Mouse (Mus musculus) forebrain, embryonic 12.5 days (tissue): ENCODE data around the gene Efnb3. TPM values are rescaled to one million over a fixed set of nuclear protein-coding genes. Genes with fewer than 3 reads are reported as not detected.

Source experiments
- ATAC-seq: fragments of 200-750 bp; cut with Nextera tagmentation; 2 replicates; pipeline ENCODE4 v1.8.0; 2017; ENCODE audit warnings: moderate TSS enrichment; ENCODE audit not compliant: low FRiP score
- H3K27ac ChIP-seq: fragments of 300-500 bp; sonication (generic); 2 replicates; pipeline ENCODE4 v1.5.1; 2016; ENCODE audit warnings: mild to moderate bottlenecking
- H3K27me3 ChIP-seq: fragments of 300-500 bp; sonication (generic); 2 replicates; pipeline ENCODE4 v1.6.1; 2016; ENCODE audit warnings: mild to moderate bottlenecking
- H3K36me3 ChIP-seq: fragments of 300-500 bp; sonication (generic); replicated peaks from 2 replicates; pipeline ENCODE4 v1.6.1; 2016; ENCODE audit warnings: mild to moderate bottlenecking
- H3K4me1 ChIP-seq: fragments of 300-500 bp; sonication (generic); 2 replicates; pipeline ENCODE4 v1.6.1; 2016
- H3K4me2 ChIP-seq: fragments of 300-500 bp; sonication (generic); 2 replicates; pipeline ENCODE4 v1.6.1; 2016; ENCODE audit warnings: mild to moderate bottlenecking, moderate library complexity
- H3K4me3 ChIP-seq: fragments of 300-500 bp; sonication (generic); replicated peaks from 2 replicates; pipeline ENCODE4 v1.5.1; 2016; ENCODE audit warnings: mild to moderate bottlenecking
- H3K9ac ChIP-seq: fragments of 300-500 bp; sonication (generic); 2 replicates; pipeline ENCODE4 v1.6.1; 2016; ENCODE audit warnings: mild to moderate bottlenecking
- H3K9me3 ChIP-seq: fragments of 300-500 bp; sonication (generic); 2 replicates; pipeline ENCODE4 v1.6.1; 2016
- WGBS: fragments of 180-500 bp; shearing (Covaris S2); methylation state at CpG from one replicate; pipeline ENCODE4 v1.1.7; 2016; 5-methylcytosine and 5-hydroxymethylcytosine counted together
- polyA plus RNA-seq: library from polyadenylated mRNA; unstranded; fragments of >200 nt; fragmentation: Nextera tagmentation; extraction: Ambion mirVana; gene quantifications from 2 replicates; pipeline ENCODE4 v1.2.1, GENCODE M21; 2016

Gene Efnb3
- polyA plus RNA-seq, 1 experiment from 2014 or later: 63.7 TPM

GRCm38 (mm10) chr11:69581147-69581688 is 21.2 kb upstream of the Efnb3 start:
- Histone ChIP-seq H3K9me3 (no peaks in the 10 kb centered on the region), H3K4me3 (peak overlapping the region; percentile 79), H3K4me2 (peak overlapping the region; percentile 71), H3K4me1 (peaks cover 39% of the 10 kb centered on the region), H3K27me3 (no peaks in the 10 kb centered on the region), H3K36me3 (peaks cover 8% of the 10 kb centered on the region), H3K27ac (peak overlapping the region; percentile 95), H3K9ac (peak overlapping the region; percentile 67)
- ATAC-seq: peak; percentile 83
- WGBS: under 1% methylated on average over 36 of the region's 36 CpGs

DNA sequence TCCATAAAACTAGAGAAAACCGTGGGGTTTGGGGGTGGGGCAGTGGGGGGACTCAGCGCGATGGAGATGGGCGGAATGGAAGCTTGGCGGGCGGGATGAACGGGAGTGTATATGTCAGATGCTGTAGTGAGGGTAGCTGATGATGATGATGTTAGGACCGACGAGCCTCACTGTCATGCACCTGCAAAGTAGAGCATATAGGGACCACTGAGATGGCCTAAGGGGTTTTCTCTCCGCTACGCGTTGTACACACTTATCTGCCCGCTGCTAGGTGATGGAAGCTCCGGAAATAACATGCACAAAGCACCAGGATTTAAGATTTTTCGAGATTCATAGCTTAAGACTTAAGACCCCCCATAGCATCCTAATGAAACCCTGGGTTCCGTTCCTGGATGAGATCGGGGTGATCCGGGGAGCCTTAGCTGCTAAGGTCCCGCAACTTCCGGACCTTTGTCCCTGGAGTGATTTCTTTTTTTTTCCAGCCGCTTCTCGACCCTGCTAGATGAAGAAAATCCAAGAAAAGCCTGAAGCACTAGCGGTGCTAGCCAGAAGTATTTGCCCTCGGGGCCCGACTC is 20.7 kb upstream of the Efnb3 start:
- Histone ChIP-seq H3K27ac (peak overlapping the region; percentile 95), H3K36me3 (peaks cover 12% of the 10 kb centered on the region), H3K27me3 (no peaks in the 10 kb centered on the region), H3K4me3 (peak overlapping the region; percentile 79), H3K9ac (peak overlapping the region; percentile 67), H3K4me2 (peak overlapping the region; percentile 71), H3K9me3 (no peaks in the 10 kb centered on the region), H3K4me1 (peaks cover 43% of the 10 kb centered on the region)
- peak; percentile 6; the same call in 1 of the 2 replicates for ATAC-seq
- whole genome bisulfite sequencing: under 1% methylated on average over 25 of the region's 25 CpGs

GRCm38 (mm10) chr11:69580091-69580514 is 20.1 kb upstream of the Efnb3 start, which contains the start of the genes Wrap53 and Trp53:
TSS of gene Wrap53 (minus strand) at chr11:69580255.
TSS of gene Trp53 (plus strand) at chr11:69580359.
- H3K9me3 ChIP-seq: no peaks in the 10 kb centered on the region
- H3K9ac ChIP-seq: peak within 1 kb of the TSS; percentile 90
- H3K4me2 ChIP-seq: peak within 1 kb of the TSS; percentile 84
- peak; percentile 64 for ATAC-seq
- WGBS: 0% methylated on average over 13 of the region's 13 CpGs
- no peaks in the 10 kb centered on the region for H3K27me3 ChIP-seq
- H3K4me1 ChIP-seq: peaks cover 48% of the 10 kb centered on the region
- H3K27ac ChIP-seq: peak within 1 kb of the TSS; percentile 95
- peak within 1 kb of the TSS; percentile 79 for H3K4me3 ChIP-seq
- H3K36me3 ChIP-seq: peaks cover 12% of the 10 kb centered on the region

- H3K4me3 ChIP-seq: peak overlapping the region; percentile 79
- 2% methylated on average over 39 of the region's 39 CpGs for WGBS
- peaks cover 53% of the 10 kb centered on the region for H3K4me1 ChIP-seq
- H3K27ac ChIP-seq: peak overlapping the region; percentile 95
- peak; percentile 89 for ATAC-seq
- H3K9ac ChIP-seq: peak overlapping the region; percentile 90
- H3K4me2 ChIP-seq: peak overlapping the region; percentile 84
- H3K36me3 ChIP-seq: peaks cover 14% of the 10 kb centered on the region
- no peaks in the 10 kb centered on the region for H3K9me3 ChIP-seq
- H3K27me3 ChIP-seq: no peaks in the 10 kb centered on the region
Measured at GRCm38 (mm10) chr11:69579128-69580017, 19.4 kb upstream of the Efnb3 start.

- Histone ChIP-seq H3K9ac (peak overlapping the region; percentile 90), H3K4me3 (peak overlapping the region; percentile 79), H3K4me2 (peak overlapping the region; percentile 84), H3K27me3 (no peaks in the 10 kb centered on the region), H3K36me3 (peaks cover 20% of the 10 kb centered on the region), H3K4me1 (peaks cover 50% of the 10 kb centered on the region), H3K9me3 (no peaks in the 10 kb centered on the region), H3K27ac (no peak overlapping the region)
- no peak for ATAC-seq
- 15% methylated on average over 15 of the region's 15 CpGs for WGBS
Measured at GRCm38 (mm10) chr11:69578301-69578700, 18.3 kb upstream of the Efnb3 start.

GRCm38 (mm10) chr11:69576307-69576706 is 16.3 kb upstream of the Efnb3 start:
- Histone ChIP-seq H3K27ac (no peak overlapping the region), H3K9me3 (no peaks in the 10 kb centered on the region), H3K4me1 (peaks cover 41% of the 10 kb centered on the region), H3K4me2 (peak overlapping the region; percentile 6; the same call in 1 of the 2 replicates), H3K27me3 (no peaks in the 10 kb centered on the region), H3K9ac (no peak overlapping the region), H3K36me3 (peaks cover 37% of the 10 kb centered on the region), H3K4me3 (no peak overlapping the region)
- no peak for ATAC-seq
- 77% methylated on average over 5 of the region's 5 CpGs for WGBS

DNA sequence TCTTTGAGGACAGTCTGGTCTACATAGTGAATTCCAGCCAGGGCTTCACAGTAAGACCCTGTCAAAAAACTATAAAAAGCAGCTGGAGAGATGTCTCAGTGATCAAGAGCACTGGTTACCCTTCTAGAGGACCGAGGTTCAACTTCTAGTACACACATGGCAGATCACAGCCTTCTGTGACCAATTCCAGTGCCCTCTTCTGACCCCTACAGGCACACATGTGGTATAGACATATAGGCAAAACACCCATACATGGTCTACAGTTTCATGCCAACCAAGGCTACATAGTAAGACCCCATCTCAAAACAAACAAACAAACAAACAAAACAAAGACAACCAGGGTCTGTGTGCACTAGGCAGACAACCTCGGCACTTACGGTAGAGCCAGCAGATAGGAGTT is 15.2 kb upstream of the Efnb3 start:
- no peak overlapping the region for H3K4me2 ChIP-seq
- 73% methylated on average over 3 of the region's 3 CpGs for WGBS
- H3K27me3 ChIP-seq: no peaks in the 10 kb centered on the region
- no peaks in the 10 kb centered on the region for H3K9me3 ChIP-seq
- H3K36me3 ChIP-seq: peaks cover 48% of the 10 kb centered on the region
- no peak overlapping the region for H3K4me3 ChIP-seq
- H3K9ac ChIP-seq: no peak overlapping the region
- no peak for ATAC-seq
- no peak overlapping the region for H3K27ac ChIP-seq
- H3K4me1 ChIP-seq: peaks cover 41% of the 10 kb centered on the region

DNA sequence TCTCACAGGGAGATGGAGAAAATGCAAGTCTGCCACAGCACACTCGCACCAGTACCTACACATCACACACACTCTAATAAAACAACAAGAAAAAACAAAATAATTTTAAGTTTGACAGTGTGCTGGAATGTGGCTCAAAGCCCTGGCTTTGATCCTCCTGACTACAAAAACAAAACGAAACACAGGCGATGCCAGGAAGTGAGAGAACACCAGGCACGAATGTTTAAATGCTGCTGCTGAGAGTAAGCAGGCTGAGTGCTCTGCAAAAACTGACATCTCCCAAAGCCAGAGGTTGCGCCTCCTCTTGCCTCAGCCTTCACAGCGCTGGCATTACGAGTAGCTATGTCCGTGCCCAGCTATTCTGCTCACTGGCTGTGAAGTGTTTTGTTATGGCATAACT is 5.1 kb upstream of the Efnb3 start:
- Histone ChIP-seq H3K4me3 (no peak overlapping the region), H3K9me3 (no peaks in the 10 kb centered on the region), H3K9ac (no peak overlapping the region), H3K27me3 (0 out of 2 replicates have a peak, but pooled peaks cover 12% of the 10 kb centered on the region), H3K27ac (0 out of 2 replicates have a peak overlapping the region, but pooled peaks have one; percentile 50), H3K36me3 (peaks cover 74% of the 10 kb centered on the region), H3K4me1 (peaks cover 27% of the 10 kb centered on the region), H3K4me2 (no peak overlapping the region)
- ATAC-seq: no peak
- 86% methylated on average over 8 of the region's 8 CpGs for WGBS

- WGBS: 33% methylated on average over 3 of the region's 3 CpGs
- no peaks in the 10 kb centered on the region for H3K9me3 ChIP-seq
- H3K9ac ChIP-seq: no peak overlapping the region
- H3K27me3 ChIP-seq: 0 out of 2 replicates have a peak, but pooled peaks cover 12% of the 10 kb centered on the region
- ATAC-seq: no peak
- peaks cover 33% of the 10 kb centered on the region for H3K4me1 ChIP-seq
- H3K27ac ChIP-seq: peak overlapping the region; percentile 50; the same call in 1 of the 2 replicates
- H3K36me3 ChIP-seq: peaks cover 67% of the 10 kb centered on the region
- H3K4me2 ChIP-seq: no peak overlapping the region
- no peak overlapping the region for H3K4me3 ChIP-seq
Measured at GRCm38 (mm10) chr11:69564391-69564790, 4.4 kb upstream of the Efnb3 start.

GRCm38 (mm10) chr11:69563373-69563772 is 3.4 kb upstream of the Efnb3 start:
- 89% methylated on average over 13 of the region's 13 CpGs for WGBS
- no peak overlapping the region for H3K9ac ChIP-seq
- no peaks in the 10 kb centered on the region for H3K9me3 ChIP-seq
- H3K4me1 ChIP-seq: peaks cover 43% of the 10 kb centered on the region
- H3K4me3 ChIP-seq: no peak overlapping the region
- ATAC-seq: no peak
- no peak overlapping the region for H3K4me2 ChIP-seq
- 0 out of 2 replicates have a peak, but pooled peaks cover 12% of the 10 kb centered on the region for H3K27me3 ChIP-seq
- no peak overlapping the region for H3K27ac ChIP-seq
- peaks cover 62% of the 10 kb centered on the region for H3K36me3 ChIP-seq

GRCm38 (mm10) chr11:69560896-69561854 is 1.2 kb upstream of the Efnb3 start:
- Histone ChIP-seq H3K4me1 (peaks cover 65% of the 10 kb centered on the region), H3K27me3 (0 out of 2 replicates have a peak, but pooled peaks cover 12% of the 10 kb centered on the region), H3K4me3 (peak overlapping the region; percentile 78; the same call in 1 of the 2 replicates), H3K9me3 (no peaks in the 10 kb centered on the region), H3K4me2 (peak overlapping the region; percentile 97), H3K36me3 (peaks cover 51% of the 10 kb centered on the region), H3K9ac (peak overlapping the region; percentile 96), H3K27ac (peak overlapping the region; percentile 90)
- WGBS: 15% methylated on average over 16 of the region's 16 CpGs
- ATAC-seq: peak; percentile 59
